Mouse (Mus musculus) midbrain, postnatal 0 days (tissue): ENCODE results near the gene Smarcd3. TPM values are rescaled to one million over a fixed set of nuclear protein-coding genes. Genes with fewer than 3 reads are reported as not detected.

Experiments
- ATAC-seq: fragments of 200-750 bp; cut with Nextera tagmentation; 2 replicates; pipeline ENCODE4 v1.8.0; 2017; ENCODE audit warnings: moderate number of reproducible peaks, mild to moderate bottlenecking, moderate TSS enrichment, moderate library complexity; ENCODE audit not compliant: low FRiP score
- DNase-seq: peaks from one replicate; pipeline ENCODE4 v3.0.0-alpha.2; 2015; ENCODE audit warnings: low spot score
- H3K27ac ChIP-seq: fragments of 300-500 bp; sonication (generic); 2 replicates; pipeline ENCODE4 v1.5.1; 2014; ENCODE audit warnings: low read depth, mild to moderate bottlenecking, low read length, mixed read lengths
- H3K27me3 ChIP-seq: fragments of 300-500 bp; sonication (generic); 2 replicates; pipeline ENCODE4 v1.6.1; 2014; ENCODE audit warnings: low read length, control low read depth, mixed read lengths; ENCODE audit not compliant: insufficient read depth
- H3K36me3 ChIP-seq: fragments of 300-500 bp; sonication (generic); 2 replicates; pipeline ENCODE4 v1.6.1; 2014; ENCODE audit warnings: low read length, control low read depth, mixed read lengths; ENCODE audit not compliant: insufficient read depth
- H3K4me1 ChIP-seq: fragments of 300-500 bp; sonication (generic); 2 replicates; pipeline ENCODE4 v1.6.1; 2014; ENCODE audit warnings: mild to moderate bottlenecking, control low read depth, antibody characterized with exemption, low read length, mixed read lengths; ENCODE audit not compliant: insufficient read depth
- H3K4me2 ChIP-seq: fragments of 300-500 bp; sonication (generic); 2 replicates; pipeline ENCODE4 v1.6.1; 2014; ENCODE audit warnings: low read depth, mild to moderate bottlenecking, low read length, mixed read lengths; ENCODE audit not compliant: poor library complexity, severe bottlenecking
- H3K4me3 ChIP-seq: fragments of 300-500 bp; sonication (generic); 2 replicates; pipeline ENCODE4 v1.5.1; 2014; ENCODE audit warnings: low read depth, mild to moderate bottlenecking, low read length, moderate library complexity
- H3K9ac ChIP-seq: fragments of 300-500 bp; sonication (generic); replicated peaks from 2 replicates; pipeline ENCODE4 v1.6.1; 2014; ENCODE audit warnings: mild to moderate bottlenecking, low read length, moderate library complexity, mixed read lengths; ENCODE audit not compliant: poor library complexity, severe bottlenecking
- H3K9me3 ChIP-seq: fragments of 300-500 bp; sonication (generic); 2 replicates; pipeline ENCODE4 v1.6.1; 2016; ENCODE audit warnings: low read length, control low read depth
- CTCF ChIP-seq: IDR thresholded peaks from 2 replicates; pipeline ENCODE4 v1.5.1; 2016; ENCODE audit warnings: antibody characterized with exemption, mild to moderate bottlenecking
- WGBS: fragments of 180-500 bp; shearing (Covaris S2); extraction: QIAGEN DNeasy Blood & Tissue Kit; methylation state at CpG from one replicate; pipeline ENCODE4 v1.1.7; 2014; 5-methylcytosine and 5-hydroxymethylcytosine counted together
- polyA plus RNA-seq: library from polyadenylated mRNA; unstranded; fragments of >200 nt; fragmentation: Nextera tagmentation; extraction: Ambion mirVana; gene quantifications from 2 replicates; pipeline ENCODE4 v1.2.1, GENCODE M21; 2015
- total RNA-seq: library from RNA; depleted of rRNA; stranded (reverse); fragments of >200 nt; gene quantifications from 2 replicates; pipeline ENCODE4 v1.2.3, GENCODE M21; 2014; rRNA removed

The Smarcd3 gene
- total RNA-seq = 279 and 347 TPM in 2 replicates
- 187 and 189 TPM in 2 replicates for polyA plus RNA-seq

- DNase-seq (peak; percentile 86), ATAC-seq (peak; percentile 89)
- no peak for TF ChIP-seq CTCF
- H3K4me3 ChIP-seq = peak within 1 kb of the TSS; percentile 66
- 1% methylated on average over 35 of the region's 37 CpGs for WGBS
- H3K27ac ChIP-seq = peak within 1 kb of the TSS; percentile 74
- H3K9ac ChIP-seq = peak within 1 kb of the TSS; percentile 84
- no peaks in the 10 kb centered on the region for H3K27me3 ChIP-seq
- no peaks in the 10 kb centered on the region for H3K36me3 ChIP-seq
- peaks cover 14% of the 10 kb centered on the region; the same call in 1 of the 2 replicates for H3K4me1 ChIP-seq
- no peaks in the 10 kb centered on the region for H3K9me3 ChIP-seq
- H3K4me2 ChIP-seq = peak within 1 kb of the TSS; percentile 78
Observed at GRCm38 (mm10) chr5:24623986-24624821, at the start of gene Smarcd3. Smarcd3 (minus strand) TSS chr5:24624411.

GRCm38 (mm10) chr5:24661457-24661856, 37.2 kb upstream of the Smarcd3 start:
- no peak for ATAC-seq
- Histone ChIP-seq H3K4me3 (no peak overlapping the region), H3K4me1 (no peaks in the 10 kb centered on the region), H3K36me3 (no peaks in the 10 kb centered on the region), H3K4me2 (no peak overlapping the region), H3K27ac (no peak overlapping the region), H3K9me3 (no peaks in the 10 kb centered on the region), H3K9ac (no peak overlapping the region), H3K27me3 (no peaks in the 10 kb centered on the region)
- 85% methylated on average over 6 of the region's 6 CpGs for WGBS
- no peak for DNase-seq
- TF ChIP-seq CTCF = no peak

- 67% methylated on average over 3 of the region's 4 CpGs for WGBS
- Histone ChIP-seq H3K4me1 (no peaks in the 10 kb centered on the region), H3K9ac (no peak overlapping the region), H3K4me2 (no peak overlapping the region), H3K27me3 (no peaks in the 10 kb centered on the region), H3K27ac (no peak overlapping the region), H3K36me3 (no peaks in the 10 kb centered on the region), H3K9me3 (no peaks in the 10 kb centered on the region), H3K4me3 (no peak overlapping the region)
- no peak for TF ChIP-seq CTCF
- ATAC-seq = no peak
- no peak for DNase-seq
Observed at GRCm38 (mm10) chr5:24659708-24660423, 35.7 kb upstream of the Smarcd3 start.

GRCm38 (mm10) chr5:24657113-24657512, 32.9 kb upstream of the Smarcd3 start:
- no peak overlapping the region for H3K9ac ChIP-seq
- H3K27me3 ChIP-seq = no peaks in the 10 kb centered on the region
- H3K36me3 ChIP-seq = no peaks in the 10 kb centered on the region
- DNase-seq (peak; percentile 71), ATAC-seq (no peak)
- no peak overlapping the region for H3K4me3 ChIP-seq
- 37% methylated on average over 2 of the region's 2 CpGs for WGBS
- no peak for TF ChIP-seq CTCF
- no peaks in the 10 kb centered on the region for H3K9me3 ChIP-seq
- no peak overlapping the region for H3K27ac ChIP-seq
- no peak overlapping the region for H3K4me2 ChIP-seq
- no peaks in the 10 kb centered on the region for H3K4me1 ChIP-seq

- WGBS = 94% methylated on average over 6 of the region's 6 CpGs
- DNase-seq (no peak), ATAC-seq (no peak)
- peaks cover 4% of the 10 kb centered on the region; the same call in 1 of the 2 replicates for H3K4me1 ChIP-seq
- H3K27ac ChIP-seq = no peak overlapping the region
- no peak for TF ChIP-seq CTCF
- H3K36me3 ChIP-seq = no peaks in the 10 kb centered on the region
- H3K9ac ChIP-seq = no peak overlapping the region
- no peak overlapping the region for H3K4me3 ChIP-seq
- no peak overlapping the region for H3K4me2 ChIP-seq
- H3K9me3 ChIP-seq = no peaks in the 10 kb centered on the region
- no peaks in the 10 kb centered on the region for H3K27me3 ChIP-seq
Observed at GRCm38 (mm10) chr5:24654491-24654890, 30.3 kb upstream of the Smarcd3 start.

- DNase-seq (no peak), ATAC-seq (no peak)
- Histone ChIP-seq H3K4me2 (no peak overlapping the region), H3K9ac (no peak overlapping the region), H3K36me3 (no peaks in the 10 kb centered on the region), H3K4me1 (peaks cover 4% of the 10 kb centered on the region; the same call in 1 of the 2 replicates), H3K27me3 (no peaks in the 10 kb centered on the region), H3K9me3 (no peaks in the 10 kb centered on the region), H3K27ac (no peak overlapping the region), H3K4me3 (no peak overlapping the region)
- no peak for TF ChIP-seq CTCF
- 96% methylated on average over 5 of the region's 5 CpGs for WGBS
Observed at GRCm38 (mm10) chr5:24652780-24653179, 28.6 kb upstream of the Smarcd3 start.
